Mouse (Mus musculus): ENCODE data around the gene Ugt1a6a. TPM values are rescaled to one million over a fixed set of nuclear protein-coding genes. Genes with fewer than 3 reads are reported as not detected.
"Not testable (repeated sequence)": the region's sequence is repeated elsewhere in the genome, so short reads cannot be mapped to it uniquely, and the experiment has no call there.

The Ugt1a6a gene
- polyA plus RNA-seq (2014; fragmentation: Nextera tagmentation; extraction: Ambion mirVana): 0.18 TPM in 1 of 2 replicates, not detected in the other

DNA sequence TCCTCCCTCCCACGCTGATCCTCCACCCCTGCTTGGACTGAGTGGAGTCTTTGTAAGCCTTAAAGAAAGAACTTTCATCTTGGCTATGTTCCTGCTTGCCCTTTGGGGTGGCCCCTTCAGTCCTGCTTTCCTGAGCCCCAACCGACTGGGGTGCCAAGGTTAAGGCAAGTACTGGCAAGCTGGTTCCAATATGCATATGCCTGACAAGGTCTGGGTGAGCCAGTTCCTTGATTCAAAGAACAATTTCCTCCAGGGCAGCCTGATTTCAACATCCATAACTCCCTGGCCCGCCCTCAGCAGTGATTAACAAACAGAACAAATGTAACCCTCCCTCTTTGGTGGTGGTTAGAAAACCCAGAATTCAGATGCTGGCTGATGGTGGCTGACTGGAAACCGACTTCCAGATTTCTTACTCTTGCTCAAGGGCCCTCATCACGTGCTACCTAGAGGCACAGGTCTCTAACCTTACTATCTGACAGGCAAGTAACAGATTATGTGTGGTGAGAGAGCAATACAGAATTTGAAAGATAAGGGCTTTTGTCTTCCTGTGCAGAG lies at the start of gene Ugt1a6a:
Gene Ugt1a6a, plus strand, starts transcription at position 353 of the 555 bp plus-strand sequence.
- H3K4me3 ChIP-seq (ENCODE audit: low read depth, low read length); H3K4me1 ChIP-seq (ENCODE audit: control insufficient read depth, insufficient read depth, low read length); H3K27ac ChIP-seq (ENCODE audit: low read depth, low read length); H3K27me3 ChIP-seq (ENCODE audit: control insufficient read depth, insufficient read depth, low read length); H3K9me3 ChIP-seq (ENCODE audit: control insufficient read depth, low read length); H3K4me2 ChIP-seq (ENCODE audit: low read depth); DNase-seq (ENCODE audit: low spot score); ATAC-seq (ENCODE audit: insufficient read depth, low FRiP score, low TSS enrichment); H3K36me3 ChIP-seq (ENCODE audit: control insufficient read depth, insufficient read depth, low read length); H3K9ac ChIP-seq (ENCODE audit: low read length): not testable (repeated sequence)
- WGBS: 63% methylated on average over 5 of the region's 5 CpGs

DNA sequence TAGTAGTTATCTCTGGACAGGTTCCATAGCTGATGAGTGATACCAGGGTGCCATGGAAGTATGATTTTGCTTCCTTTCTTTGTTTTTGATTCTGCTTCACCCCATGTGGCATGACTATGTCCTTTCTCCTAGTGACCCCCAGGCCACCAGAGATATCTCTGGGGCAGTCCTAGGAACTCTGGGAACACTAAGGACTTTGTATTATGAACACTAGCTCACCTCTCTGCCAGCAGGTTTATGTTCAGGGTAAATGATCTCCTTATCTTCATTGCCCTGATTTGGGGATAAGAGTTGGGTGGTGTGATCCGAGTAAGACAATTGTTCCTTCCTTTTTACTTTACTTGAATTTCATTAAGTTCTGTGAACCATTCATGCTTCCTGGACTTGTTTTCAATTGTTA lies 48.5 kb upstream of the Ugt1a6a start:
- no peaks in the 10 kb centered on the region for H3K27me3 ChIP-seq (ENCODE audit: control insufficient read depth, insufficient read depth, low read length)
- H3K9me3 ChIP-seq (ENCODE audit: control insufficient read depth, low read length): no peaks in the 10 kb centered on the region
- no peak overlapping the region for H3K27ac ChIP-seq (ENCODE audit: low read depth, low read length)
- no peaks in the 10 kb centered on the region for H3K4me1 ChIP-seq (ENCODE audit: control insufficient read depth, insufficient read depth, low read length)
- 88% methylated on average over 1 of the region's 1 CpGs for WGBS
- no peak overlapping the region for H3K4me2 ChIP-seq (ENCODE audit: low read depth)
- H3K36me3 ChIP-seq (ENCODE audit: control insufficient read depth, insufficient read depth, low read length): no peaks in the 10 kb centered on the region
- H3K4me3 ChIP-seq (ENCODE audit: low read depth, low read length): no peak overlapping the region
- DNase-seq (ENCODE audit: low spot score) (no peak), ATAC-seq (ENCODE audit: insufficient read depth, low FRiP score, low TSS enrichment) (no peak)
- H3K9ac ChIP-seq (ENCODE audit: low read length): no peak overlapping the region

DNA sequence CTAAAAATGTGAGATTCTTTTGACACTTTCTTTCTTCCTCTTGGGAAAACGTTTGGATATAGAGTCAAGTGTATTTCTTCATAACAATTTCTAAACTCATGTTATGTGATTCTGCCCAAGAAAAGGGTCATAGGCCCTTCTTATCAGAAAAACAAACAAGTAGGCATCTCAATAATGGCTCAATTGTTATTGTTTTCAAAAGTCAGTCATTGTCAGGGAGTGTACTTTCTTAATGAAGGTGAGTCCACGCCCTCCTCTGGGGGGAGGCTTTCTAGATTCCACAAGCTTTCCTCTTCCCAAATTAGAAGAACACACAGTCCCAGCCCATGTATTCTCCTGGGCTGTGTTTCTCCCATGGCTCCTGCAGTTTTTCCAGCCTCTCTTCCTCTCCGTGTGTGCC lies 47.1 kb upstream of the Ugt1a6a start, which contains the start of gene Ugt1a8:
Gene Ugt1a8, plus strand, starts transcription at position 301 of the 400 bp plus-strand sequence.
- H3K27ac ChIP-seq (ENCODE audit: low read depth, low read length): no peak within 1 kb of the TSS
- 79% methylated on average over 3 of the region's 3 CpGs for WGBS
- ATAC-seq (ENCODE audit: insufficient read depth, low FRiP score, low TSS enrichment): no peak
- H3K4me2 ChIP-seq (ENCODE audit: low read depth): no peak within 1 kb of the TSS
- no peak within 1 kb of the TSS for H3K4me3 ChIP-seq (ENCODE audit: low read depth, low read length)
- no peaks in the 10 kb centered on the region for H3K4me1 ChIP-seq (ENCODE audit: control insufficient read depth, insufficient read depth, low read length)
- no peaks in the 10 kb centered on the region for H3K27me3 ChIP-seq (ENCODE audit: control insufficient read depth, insufficient read depth, low read length)
- H3K36me3 ChIP-seq (ENCODE audit: control insufficient read depth, insufficient read depth, low read length): no peaks in the 10 kb centered on the region
- no peak for DNase-seq (ENCODE audit: low spot score)
- H3K9me3 ChIP-seq (ENCODE audit: control insufficient read depth, low read length): no peaks in the 10 kb centered on the region
- H3K9ac ChIP-seq (ENCODE audit: low read length): no peak within 1 kb of the TSS

DNA sequence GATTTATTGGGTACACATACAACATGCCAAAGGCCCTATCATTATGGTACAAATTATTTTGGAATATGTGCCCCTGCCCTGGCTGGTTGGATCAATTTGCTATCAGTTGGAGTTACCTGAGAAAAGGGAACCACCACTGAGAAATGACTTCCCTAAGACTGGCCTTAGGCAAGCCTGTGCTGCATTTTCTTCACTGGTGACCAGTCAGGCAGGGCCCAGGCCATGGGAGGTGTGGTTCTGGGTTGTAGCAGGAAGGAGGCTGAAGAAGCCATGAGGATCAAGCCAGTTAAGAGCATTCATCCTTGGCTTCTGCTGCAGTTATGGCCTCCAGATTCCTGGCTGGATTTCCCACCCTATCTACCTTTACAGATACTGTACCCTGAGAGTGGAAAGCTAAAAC lies 42.3 kb upstream of the Ugt1a6a start:
- Histone ChIP-seq H3K4me2 (ENCODE audit: low read depth) (no peak overlapping the region), H3K4me3 (ENCODE audit: low read depth, low read length) (no peak overlapping the region), H3K27me3 (ENCODE audit: control insufficient read depth, insufficient read depth, low read length) (no peaks in the 10 kb centered on the region), H3K27ac (ENCODE audit: low read depth, low read length) (no peak overlapping the region), H3K9ac (ENCODE audit: low read length) (no peak overlapping the region), H3K36me3 (ENCODE audit: control insufficient read depth, insufficient read depth, low read length) (no peaks in the 10 kb centered on the region), H3K9me3 (ENCODE audit: control insufficient read depth, low read length) (no peaks in the 10 kb centered on the region), H3K4me1 (ENCODE audit: control insufficient read depth, insufficient read depth, low read length) (no peaks in the 10 kb centered on the region)
- no peak for DNase-seq (ENCODE audit: low spot score)
- ATAC-seq (ENCODE audit: insufficient read depth, low FRiP score, low TSS enrichment): no peak

DNA sequence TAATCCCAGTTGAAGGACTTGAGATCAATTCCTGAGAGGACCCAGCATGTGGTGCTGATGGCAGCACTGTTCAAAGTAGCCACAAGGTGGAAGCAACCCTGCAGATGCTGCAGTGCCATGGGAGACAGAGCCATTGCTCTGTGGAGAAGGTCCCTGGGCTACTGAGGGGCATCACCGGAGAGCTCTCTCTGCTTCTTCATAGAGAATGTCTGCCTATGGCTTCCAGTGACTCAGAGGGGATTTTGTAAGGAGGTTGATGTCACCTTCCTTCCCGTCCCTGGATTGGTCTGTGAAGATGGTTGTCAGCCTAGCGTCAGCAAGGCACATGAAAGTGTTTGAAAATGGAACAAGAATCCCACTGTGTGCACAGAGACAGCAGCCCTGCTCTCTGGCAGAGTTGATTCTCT lies 40.3 kb upstream of the Ugt1a6a start:
- H3K4me1 ChIP-seq (ENCODE audit: control insufficient read depth, insufficient read depth, low read length); H3K9ac ChIP-seq (ENCODE audit: low read length); H3K4me2 ChIP-seq (ENCODE audit: low read depth); H3K27ac ChIP-seq (ENCODE audit: low read depth, low read length); H3K9me3 ChIP-seq (ENCODE audit: control insufficient read depth, low read length); H3K4me3 ChIP-seq (ENCODE audit: low read depth, low read length); ATAC-seq (ENCODE audit: insufficient read depth, low FRiP score, low TSS enrichment); H3K36me3 ChIP-seq (ENCODE audit: control insufficient read depth, insufficient read depth, low read length); H3K27me3 ChIP-seq (ENCODE audit: control insufficient read depth, insufficient read depth, low read length); DNase-seq (ENCODE audit: low spot score): not testable (repeated sequence)
- WGBS: 75% methylated on average over 3 of the region's 3 CpGs

DNA sequence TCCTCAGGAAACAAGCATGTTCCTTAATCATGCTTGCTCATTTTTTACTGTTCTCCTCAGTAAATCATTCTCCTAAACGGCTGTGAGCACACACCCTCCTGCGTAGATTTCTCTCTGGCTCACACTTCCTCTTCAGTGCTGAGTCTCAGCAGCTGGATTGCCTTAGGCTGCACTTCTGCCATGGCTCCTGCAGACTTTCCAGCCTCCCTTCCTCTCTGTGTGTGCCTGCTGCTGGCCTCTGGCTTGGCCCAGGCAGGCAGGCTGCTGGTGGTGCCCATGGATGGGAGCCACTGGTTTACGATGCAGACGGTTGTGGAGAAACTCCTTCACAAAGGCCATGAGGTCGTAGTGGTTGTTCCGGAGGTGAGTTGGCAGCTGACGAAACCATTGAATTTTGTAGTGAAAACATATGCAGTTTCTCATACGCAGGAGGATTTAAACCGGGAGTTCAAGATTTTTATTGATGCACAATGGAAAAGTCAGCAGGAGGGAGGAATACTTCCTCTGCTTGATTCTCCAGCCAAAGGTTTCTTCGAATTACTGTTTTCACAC lies 39.6 kb upstream of the Ugt1a6a start, which contains the start of gene Ugt1a7c:
Gene Ugt1a7c, plus strand, starts transcription at position 122 of the 552 bp plus-strand sequence.
- no peak within 1 kb of the TSS for H3K9ac ChIP-seq (ENCODE audit: low read length)

DNA sequence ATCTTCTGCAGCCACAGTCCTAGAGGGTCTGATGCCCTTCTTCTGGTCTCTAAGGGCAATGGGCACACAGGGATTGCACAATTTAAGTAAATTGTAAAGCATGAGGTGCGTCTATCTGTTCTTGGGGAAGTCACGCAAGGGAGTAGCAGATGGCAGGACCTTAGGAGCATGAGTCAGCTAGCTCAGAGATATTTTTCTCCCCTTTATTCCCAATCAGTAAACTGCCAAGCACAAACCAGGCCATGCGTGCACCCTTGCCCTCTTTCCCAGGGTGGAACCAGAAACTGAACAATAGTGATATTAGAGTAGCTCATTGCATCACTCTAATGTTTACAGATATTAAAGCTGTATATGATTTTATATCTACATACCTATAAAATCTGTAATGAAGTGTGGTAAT lies 36.1 kb upstream of the Ugt1a6a start:
- not testable (repeated sequence) for H3K27ac ChIP-seq (ENCODE audit: low read depth, low read length); H3K27me3 ChIP-seq (ENCODE audit: control insufficient read depth, insufficient read depth, low read length); H3K9me3 ChIP-seq (ENCODE audit: control insufficient read depth, low read length); H3K36me3 ChIP-seq (ENCODE audit: control insufficient read depth, insufficient read depth, low read length); H3K4me2 ChIP-seq (ENCODE audit: low read depth); H3K4me3 ChIP-seq (ENCODE audit: low read depth, low read length); H3K9ac ChIP-seq (ENCODE audit: low read length); ATAC-seq (ENCODE audit: insufficient read depth, low FRiP score, low TSS enrichment); H3K4me1 ChIP-seq (ENCODE audit: control insufficient read depth, insufficient read depth, low read length); DNase-seq (ENCODE audit: low spot score)
- WGBS: 88% methylated on average over 3 of the region's 3 CpGs

More for the DNA sequence above, 39.6 kb upstream of the Ugt1a6a start, which contains the start of gene Ugt1a7c:
- ATAC-seq (ENCODE audit: insufficient read depth, low FRiP score, low TSS enrichment): no peak
- Histone ChIP-seq H3K4me3 (ENCODE audit: low read depth, low read length) (no peak within 1 kb of the TSS), H3K9me3 (ENCODE audit: control insufficient read depth, low read length) (no peaks in the 10 kb centered on the region), H3K4me1 (ENCODE audit: control insufficient read depth, insufficient read depth, low read length) (no peaks in the 10 kb centered on the region), H3K27ac (ENCODE audit: low read depth, low read length) (no peak within 1 kb of the TSS), H3K27me3 (ENCODE audit: control insufficient read depth, insufficient read depth, low read length) (no peaks in the 10 kb centered on the region), H3K4me2 (ENCODE audit: low read depth) (no peak within 1 kb of the TSS), H3K36me3 (ENCODE audit: control insufficient read depth, insufficient read depth, low read length) (no peaks in the 10 kb centered on the region)
- DNase-seq (ENCODE audit: low spot score): no peak
- 58% methylated on average over 10 of the region's 10 CpGs for WGBS

DNA sequence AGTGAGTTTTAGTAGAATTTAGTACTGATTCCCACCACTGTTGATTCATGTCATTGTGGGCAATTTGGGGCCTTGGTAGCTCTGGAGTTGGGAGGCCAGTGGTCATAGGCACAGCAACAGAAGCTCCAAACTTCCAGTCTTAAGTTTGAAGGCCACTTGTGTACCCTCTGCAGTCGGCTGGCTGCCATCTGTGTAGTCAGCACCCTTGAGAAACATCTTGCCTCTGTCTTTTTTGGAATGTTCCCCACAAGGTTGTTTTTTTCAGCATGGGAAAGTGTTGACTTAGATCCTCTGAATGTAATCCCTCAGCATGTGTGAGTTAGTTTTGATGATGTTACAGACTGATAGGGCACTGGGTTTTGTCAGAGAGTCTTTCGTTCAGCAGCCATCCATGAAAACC lies 34.9 kb upstream of the Ugt1a6a start:
- not testable (repeated sequence) for H3K27ac ChIP-seq (ENCODE audit: low read depth, low read length); H3K27me3 ChIP-seq (ENCODE audit: control insufficient read depth, insufficient read depth, low read length); H3K4me1 ChIP-seq (ENCODE audit: control insufficient read depth, insufficient read depth, low read length); ATAC-seq (ENCODE audit: insufficient read depth, low FRiP score, low TSS enrichment); H3K4me2 ChIP-seq (ENCODE audit: low read depth); H3K9me3 ChIP-seq (ENCODE audit: control insufficient read depth, low read length); H3K4me3 ChIP-seq (ENCODE audit: low read depth, low read length); DNase-seq (ENCODE audit: low spot score); H3K36me3 ChIP-seq (ENCODE audit: control insufficient read depth, insufficient read depth, low read length); H3K9ac ChIP-seq (ENCODE audit: low read length)
- whole genome bisulfite sequencing: 76% methylated on average over 2 of the region's 2 CpGs

DNA sequence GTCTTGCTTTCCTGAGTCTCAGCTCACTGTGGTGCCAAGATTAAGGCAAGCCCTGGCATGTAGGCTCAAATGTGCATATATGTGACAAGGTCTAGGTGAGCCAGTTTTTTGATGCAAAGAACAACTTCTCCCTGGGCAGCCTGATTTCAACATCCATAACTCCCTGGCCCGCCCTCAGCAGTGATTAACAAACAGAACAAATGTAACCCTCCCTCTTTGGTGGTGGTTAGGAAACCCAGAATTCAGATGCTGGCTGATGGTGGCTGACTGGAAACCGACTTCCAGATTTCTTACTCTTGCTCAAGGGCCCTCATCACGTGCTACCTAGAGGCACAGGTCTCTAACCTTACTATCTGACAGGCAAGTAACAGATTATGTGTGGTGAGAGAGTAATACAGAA lies 31.6 kb upstream of the Ugt1a6a start, which contains the start of gene Ugt1a6b:
Gene Ugt1a6b, plus strand, starts transcription at position 234 of the 400 bp plus-strand sequence.
- not testable (repeated sequence) for ATAC-seq (ENCODE audit: insufficient read depth, low FRiP score, low TSS enrichment); H3K36me3 ChIP-seq (ENCODE audit: control insufficient read depth, insufficient read depth, low read length)
- 76% methylated on average over 1 of the region's 3 CpGs for WGBS

More for the DNA sequence above, 31.6 kb upstream of the Ugt1a6a start, which contains the start of gene Ugt1a6b:
- not testable (repeated sequence) for DNase-seq (ENCODE audit: low spot score); H3K4me2 ChIP-seq (ENCODE audit: low read depth); H3K4me1 ChIP-seq (ENCODE audit: control insufficient read depth, insufficient read depth, low read length); H3K27ac ChIP-seq (ENCODE audit: low read depth, low read length); H3K9ac ChIP-seq (ENCODE audit: low read length); H3K4me3 ChIP-seq (ENCODE audit: low read depth, low read length); H3K9me3 ChIP-seq (ENCODE audit: control insufficient read depth, low read length); H3K27me3 ChIP-seq (ENCODE audit: control insufficient read depth, insufficient read depth, low read length)

Data from neural tube, embryonic 11.5 days (tissue).